Mouse (Mus musculus) adrenal gland, adult (tissue): ENCODE results near the gene Adam10.
A peak's percentile ranks its signal among the peaks of the same experiment; 100 is the strongest.

Experiments used
- DNase-seq, 2 experiments: peaks; one replicate each; pipeline ENCODE4 v3.0.0; 2022 to 2023; ENCODE audit warnings: low spot score in 1 of 2; ENCODE audit not compliant: inconsistent age in 2 of 2

Gene Adam10

GRCm38 (mm10) chr9:70760974-70761373, 82.2 kb downstream of the Adam10 start:
- DNase-seq: no peak

- no peak for DNase-seq
Observed at GRCm38 (mm10) chr9:70775517-70775916, 96.7 kb downstream of the Adam10 start.

- no peak for DNase-seq
Observed at GRCm38 (mm10) chr9:70782191-70782590, 103.4 kb downstream of the Adam10 start.

- no peak for DNase-seq
Observed at GRCm38 (mm10) chr9:70788705-70789104, 109.9 kb downstream of the Adam10 start.

GRCm38 (mm10) chr9:70790621-70791020, 111.8 kb downstream of the Adam10 start:
- no peak for DNase-seq

GRCm38 (mm10) chr9:70794643-70795438, 116.0 kb downstream of the Adam10 start:
- peak; percentile 47 to 72 for DNase-seq

- no peak for DNase-seq
Observed at GRCm38 (mm10) chr9:70795439-70795757, 116.6 kb downstream of the Adam10 start.

- no peak for DNase-seq
Observed at GRCm38 (mm10) chr9:70800588-70801315, 122.0 kb downstream of the Adam10 start.

- no peak for DNase-seq
Observed at GRCm38 (mm10) chr9:70801761-70802160, 123.0 kb downstream of the Adam10 start.

GRCm38 (mm10) chr9:70802816-70803215, 124.0 kb downstream of the Adam10 start:
- DNase-seq: no peak

GRCm38 (mm10) chr9:70806069-70806468, 127.3 kb downstream of the Adam10 start:
- no peak for DNase-seq

- DNase-seq: no peak
Observed at GRCm38 (mm10) chr9:70807714-70808113, 128.9 kb downstream of the Adam10 start.

GRCm38 (mm10) chr9:70812551-70812950, 133.8 kb downstream of the Adam10 start:
- DNase-seq: no peak

GRCm38 (mm10) chr9:70816701-70817305, 138.0 kb downstream of the Adam10 start:
- DNase-seq: no peak

GRCm38 (mm10) chr9:70817396-70817795, 138.6 kb downstream of the Adam10 start:
- DNase-seq: no peak

- DNase-seq: no peak
Observed at GRCm38 (mm10) chr9:70818739-70819138, 139.9 kb downstream of the Adam10 start.

GRCm38 (mm10) chr9:70824103-70824502, 145.3 kb downstream of the Adam10 start:
- DNase-seq: peak; percentile 34 to 77

- no peak for DNase-seq
Observed at GRCm38 (mm10) chr9:70827911-70828310, 149.1 kb downstream of the Adam10 start.
